Mouse (Mus musculus): ENCODE measurements around the gene Dis3l. TPM values are rescaled to one million over a fixed set of nuclear protein-coding genes. Genes with fewer than 3 reads are reported as not detected.

The Dis3l gene
- 16.8 and 20.1 TPM in 2 replicates for total RNA-seq (2021)
- long read RNA-seq, experiment 1, transcript Dis3l-208 (17 exons, 3,575 nt): major isoform, 25 of 27 reads
- long read RNA-seq, experiment 1, partial matches to known transcripts: 2 of 27 reads
- long read RNA-seq, experiment 1, other reads (novel, unspliced or antisense): 0 of 27 reads
- long read RNA-seq, experiment 2, transcript Dis3l-208 (17 exons, 3,575 nt): major isoform, 9 of 11 reads
- long read RNA-seq, experiment 2, partial matches to known transcripts: 1 of 11 reads
- long read RNA-seq, experiment 2, other reads (novel, unspliced or antisense): 0 of 11 reads

DNA sequence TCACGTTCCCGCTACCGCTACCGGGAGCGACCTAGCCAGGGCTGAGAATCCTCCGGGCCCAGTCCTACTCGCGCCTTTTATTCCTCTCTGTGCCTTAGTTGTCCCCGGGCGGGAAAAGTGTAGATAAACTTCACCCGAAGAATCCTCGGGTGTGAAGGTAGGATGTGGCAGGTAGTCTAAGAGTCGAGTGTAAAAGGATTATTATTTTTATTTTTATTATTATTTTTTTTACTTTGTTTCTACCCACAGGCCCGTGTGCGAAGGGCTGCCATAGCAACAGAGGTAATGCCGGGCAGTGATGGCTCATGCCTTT lies at the start of gene Dis3l:
Gene Dis3l, minus strand, starts transcription at position 35 of the 313 bp plus-strand sequence.
- no peak for DNase-seq

DNA sequence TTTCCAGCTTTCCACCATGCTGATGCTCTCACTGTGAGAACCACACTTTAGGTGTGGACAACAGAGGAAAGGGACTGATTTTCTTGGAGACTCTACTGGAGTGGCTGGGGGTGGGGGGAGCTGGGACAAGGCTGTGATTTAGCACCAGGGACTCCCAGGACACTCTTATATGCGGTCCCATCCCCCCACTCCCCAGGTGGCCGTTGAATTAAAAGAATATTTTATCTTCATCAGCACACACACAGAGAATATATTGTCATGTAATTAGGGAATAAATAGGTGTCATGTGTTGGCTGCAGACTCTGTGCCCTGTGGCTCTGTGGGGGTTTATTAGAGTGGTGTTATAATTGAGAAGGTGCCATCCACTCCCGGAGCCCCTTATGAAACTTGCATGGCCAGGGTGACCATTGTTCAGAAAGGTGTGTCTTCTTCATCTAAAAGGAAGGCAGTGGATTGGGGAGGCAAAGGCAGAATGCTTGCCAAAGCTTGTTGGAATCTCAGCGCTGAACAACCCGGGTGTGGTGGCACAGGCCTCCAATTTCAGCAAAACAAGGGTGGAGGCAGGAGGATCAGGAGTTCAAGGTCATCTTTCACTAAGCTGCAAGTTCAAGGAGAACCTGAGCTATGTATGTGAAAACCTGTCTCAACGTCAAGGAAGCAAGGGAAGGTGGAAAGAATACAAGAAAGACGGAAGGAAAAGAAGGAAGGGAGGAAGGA lies 48.6 kb upstream of the Dis3l start:
- DNase-seq: no peak

GRCm38 (mm10) chr9:64386466-64387211 lies 45.6 kb upstream of the Dis3l start:
- DNase-seq: peak; percentile 9

DNA sequence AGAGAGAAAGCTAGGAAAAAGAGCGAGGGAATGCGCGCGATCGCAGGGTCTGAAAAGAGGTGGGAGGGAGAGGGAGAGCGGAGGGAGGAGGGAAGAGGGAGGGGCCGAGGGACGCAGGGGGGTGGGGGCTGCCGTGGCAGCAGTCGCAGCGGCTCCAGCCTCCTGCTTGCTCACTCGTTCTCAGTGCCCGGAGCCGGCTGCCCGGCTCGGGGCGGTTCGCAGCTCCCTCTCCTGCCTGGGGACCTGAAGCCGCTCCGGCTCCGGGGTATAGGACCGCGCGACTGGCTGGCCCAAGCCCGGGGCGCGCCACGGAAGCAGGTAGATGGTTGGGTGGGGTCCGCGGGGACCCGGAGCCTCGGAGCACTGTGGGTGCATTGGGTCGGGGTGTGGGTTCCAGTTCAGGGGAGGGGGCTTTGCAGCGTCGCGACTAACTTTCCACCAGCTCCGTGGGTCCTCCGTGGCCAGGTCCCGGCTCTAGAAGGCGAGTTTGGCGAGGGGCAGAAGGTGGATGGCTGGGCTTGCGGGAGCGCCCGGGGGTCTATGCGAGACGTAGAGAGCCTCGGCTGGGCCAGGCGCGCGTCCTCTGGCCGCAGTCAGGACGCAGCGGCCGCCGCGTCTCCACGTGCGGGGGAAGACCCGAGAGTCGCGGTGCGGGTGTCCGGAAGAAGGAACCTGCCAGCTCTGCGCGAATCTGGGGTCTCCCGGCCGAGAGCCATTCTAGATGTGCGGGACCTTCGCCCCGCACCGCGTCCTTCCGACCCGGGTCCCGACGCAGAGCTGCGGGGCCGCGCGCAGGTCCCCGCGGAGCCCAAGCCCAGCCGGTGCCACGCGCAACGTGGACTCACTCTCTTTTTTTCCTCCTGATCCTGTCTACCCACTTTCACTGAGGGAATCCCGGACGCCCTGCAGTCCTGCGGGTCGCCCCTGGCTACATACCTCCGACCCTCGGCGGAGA lies 44.7 kb upstream of the Dis3l start, which contains the start of gene Megf11:
Gene Megf11, plus strand, starts transcription at position 116 of the 955 bp plus-strand sequence.
- peak; percentile 51 for DNase-seq

DNA sequence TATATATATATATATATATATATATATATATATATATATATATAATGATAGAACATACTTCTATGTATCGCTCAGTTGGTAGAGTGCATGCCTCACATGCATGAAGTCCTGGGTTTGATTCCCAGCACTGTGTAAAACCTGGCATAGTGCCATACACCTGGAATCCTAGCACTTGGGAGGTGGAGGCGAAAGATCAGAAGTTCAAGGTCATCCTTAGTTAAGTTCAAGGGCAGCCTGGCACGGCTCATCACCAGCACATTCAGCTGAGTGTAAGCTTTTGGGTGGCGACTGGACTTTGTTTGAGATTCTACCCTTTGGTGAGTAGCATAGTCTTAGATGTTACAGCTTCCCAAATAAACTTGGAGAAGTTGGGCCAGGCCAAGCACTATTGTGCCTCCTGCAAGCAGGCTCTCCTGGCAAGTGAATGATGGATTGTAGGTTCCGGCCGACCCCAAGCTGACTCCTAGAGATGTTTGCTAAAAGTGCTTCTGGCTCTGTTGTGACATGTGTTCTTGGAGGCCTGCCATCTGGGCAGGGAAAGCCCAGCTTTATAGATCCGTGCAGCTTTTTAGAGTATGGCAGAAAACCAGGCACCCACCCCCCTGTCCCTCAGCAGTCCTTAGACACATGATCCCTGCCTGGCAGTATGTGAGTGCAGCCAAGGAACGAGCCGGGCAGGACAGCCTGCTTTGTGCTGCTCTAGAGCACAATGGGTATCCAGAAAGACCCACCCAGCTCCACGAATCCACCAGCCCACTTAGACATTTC lies 42.1 kb upstream of the Dis3l start:
- DNase-seq: peak; percentile 38

DNA sequence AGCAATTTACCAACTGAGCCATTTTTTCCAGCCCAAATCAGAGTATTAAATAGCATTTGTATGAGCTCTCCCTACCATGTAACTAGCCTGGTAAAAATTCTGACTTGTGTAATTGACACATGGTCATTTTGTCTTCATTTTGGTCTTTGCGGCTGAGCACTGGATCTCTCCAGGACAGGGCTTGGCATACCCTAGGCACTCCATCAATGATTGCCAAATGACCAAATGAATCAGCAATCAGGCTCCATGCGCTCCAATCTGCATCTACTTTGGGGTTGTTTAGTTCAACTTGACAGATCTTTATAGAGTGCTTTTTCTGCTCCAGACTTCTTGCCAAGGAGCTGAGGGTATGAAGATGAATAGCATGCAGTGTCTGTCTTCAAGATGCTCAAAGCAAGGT lies 35.3 kb upstream of the Dis3l start:
- DNase-seq: no peak

DNA sequence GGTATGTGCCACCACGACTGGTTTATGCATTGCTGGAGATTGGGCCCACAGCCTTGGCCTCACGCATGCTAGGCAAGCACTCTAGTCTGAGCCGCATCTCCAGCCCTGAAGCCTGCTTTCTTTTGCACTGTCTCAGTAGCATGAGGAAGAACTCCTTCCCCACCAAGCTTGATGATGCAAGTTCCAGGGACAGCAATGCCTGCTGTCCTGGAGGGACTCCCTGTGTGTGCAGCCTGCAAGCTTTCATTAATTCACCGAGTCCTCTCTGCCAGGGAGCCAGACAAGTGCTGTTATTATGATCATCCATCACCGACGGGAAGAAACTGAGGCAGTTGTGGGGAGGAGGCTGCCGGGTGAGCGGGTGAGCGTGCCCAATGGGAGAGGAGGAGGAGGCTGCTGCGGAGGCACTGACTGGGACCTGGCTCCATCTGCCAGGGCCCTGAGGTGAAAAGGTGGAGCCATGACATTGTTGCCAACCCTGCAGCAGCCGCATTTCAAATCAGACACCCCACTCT lies 30.3 kb upstream of the Dis3l start:
- DNase-seq: no peak

DNA sequence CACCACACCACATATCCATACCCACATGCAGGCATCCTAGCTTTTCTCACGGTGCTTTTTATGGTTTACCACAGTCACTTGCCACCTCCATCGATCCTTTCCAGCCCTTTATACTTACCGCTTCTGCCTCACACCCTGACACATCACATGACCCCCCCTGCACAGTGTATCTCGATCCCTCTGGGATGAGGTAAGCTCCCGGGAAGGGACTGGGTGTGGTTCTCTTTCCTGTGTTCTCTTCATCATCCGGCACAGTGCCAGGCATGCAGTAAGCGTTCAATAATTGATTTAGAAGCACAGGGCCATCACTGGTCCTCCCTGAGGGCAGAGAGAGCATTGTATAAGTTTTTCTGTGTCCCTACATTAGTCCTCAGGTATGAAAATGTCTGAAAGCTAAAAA lies 28.8 kb upstream of the Dis3l start:
- peak; percentile 8 for DNase-seq

DNA sequence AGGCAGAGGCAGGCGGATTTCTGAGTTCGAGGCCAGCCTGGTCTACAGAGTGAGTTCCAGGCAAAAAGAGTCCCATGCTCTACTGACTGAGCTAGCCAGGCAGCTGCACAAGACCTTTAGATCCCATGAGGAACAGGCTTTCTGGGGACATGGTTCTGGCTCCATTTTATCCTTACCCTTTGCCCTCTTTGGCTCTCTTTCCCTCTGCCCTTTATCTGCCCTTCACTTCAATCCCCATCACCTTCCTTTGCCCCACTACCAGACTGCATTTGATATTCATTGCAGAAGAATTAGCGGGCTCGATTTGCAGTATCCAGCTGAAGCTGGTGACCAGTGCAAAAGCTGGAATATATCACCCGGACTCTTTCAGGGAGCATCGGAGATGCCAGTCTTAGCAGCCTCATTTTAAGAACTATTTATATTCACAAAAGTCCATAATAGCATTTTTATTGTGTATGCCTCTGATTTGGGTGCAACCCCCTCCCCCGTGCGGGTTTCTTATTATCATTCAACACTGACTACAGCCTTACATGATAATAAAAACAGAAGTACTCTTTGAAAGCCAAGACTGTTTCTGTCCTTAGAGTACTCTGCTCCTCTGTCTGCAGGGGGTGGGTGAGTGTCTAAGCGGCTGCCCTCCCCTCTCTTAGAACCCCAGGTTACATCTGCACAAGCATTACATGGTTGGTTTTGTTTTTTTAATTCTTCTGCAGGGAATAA lies 20.3 kb upstream of the Dis3l start:
- no peak for DNase-seq

DNA sequence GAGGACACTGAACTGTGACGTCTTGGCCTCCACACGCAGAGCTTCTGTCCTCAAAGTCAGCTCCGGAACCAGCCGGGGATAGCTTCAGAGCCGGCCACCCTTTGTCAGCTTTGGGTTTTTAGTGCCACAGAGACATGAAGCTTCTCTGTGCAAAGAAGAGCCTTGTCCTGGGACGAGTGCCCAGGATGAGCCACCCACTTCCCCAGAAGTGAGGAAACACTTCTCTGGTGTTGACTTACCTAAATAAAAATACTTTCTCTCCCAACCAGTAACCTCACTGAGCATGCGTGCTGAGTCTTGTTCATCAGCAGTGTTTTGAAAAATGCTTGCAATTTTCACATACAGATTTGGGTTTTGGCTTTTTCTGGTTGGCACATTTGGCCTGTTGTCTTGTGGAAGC lies 14.5 kb upstream of the Dis3l start:
- no peak for DNase-seq

DNA sequence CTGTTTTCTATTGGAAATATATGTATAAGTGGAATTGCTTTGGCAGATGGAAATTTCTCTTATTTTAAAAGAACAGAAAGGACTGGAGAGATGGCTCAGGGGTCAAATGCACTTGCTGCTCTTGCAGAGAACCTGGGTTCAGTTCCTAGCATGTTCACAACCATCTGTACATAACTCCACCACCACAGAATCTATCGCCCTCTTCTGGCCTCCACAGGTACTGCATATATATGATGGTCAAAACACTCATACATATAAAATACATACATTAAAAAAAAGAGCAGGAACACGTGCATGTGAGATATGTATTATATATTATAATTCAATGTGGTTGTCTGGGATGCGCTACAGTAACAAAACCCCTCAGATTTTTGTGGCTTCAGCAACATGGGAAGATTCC lies 10.1 kb upstream of the Dis3l start:
- no peak for DNase-seq

- no peak for DNase-seq
These were observed 8.4 kb upstream of the Dis3l start for GRCm38 (mm10) chr9:64349490-64349889.

DNA sequence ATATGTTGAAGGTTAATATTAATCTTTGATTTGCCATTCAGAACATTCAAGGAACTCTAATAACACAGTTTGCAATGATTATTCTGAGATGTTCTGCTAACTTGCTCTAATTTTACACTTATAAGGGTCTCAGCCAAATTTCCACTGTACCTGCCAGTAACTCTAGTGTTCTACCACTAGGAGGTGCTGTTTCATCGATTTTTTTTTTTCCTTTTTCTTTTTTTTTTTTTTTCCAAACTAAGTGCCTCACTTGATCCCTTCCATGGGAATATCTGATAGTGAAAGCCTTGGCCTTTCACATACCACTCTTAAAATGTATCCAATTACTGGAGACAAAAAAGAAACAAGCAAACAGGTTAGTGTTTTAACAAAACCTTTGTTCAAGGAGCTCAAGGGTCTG lies 6.3 kb upstream of the Dis3l start:
- no peak for DNase-seq

DNA sequence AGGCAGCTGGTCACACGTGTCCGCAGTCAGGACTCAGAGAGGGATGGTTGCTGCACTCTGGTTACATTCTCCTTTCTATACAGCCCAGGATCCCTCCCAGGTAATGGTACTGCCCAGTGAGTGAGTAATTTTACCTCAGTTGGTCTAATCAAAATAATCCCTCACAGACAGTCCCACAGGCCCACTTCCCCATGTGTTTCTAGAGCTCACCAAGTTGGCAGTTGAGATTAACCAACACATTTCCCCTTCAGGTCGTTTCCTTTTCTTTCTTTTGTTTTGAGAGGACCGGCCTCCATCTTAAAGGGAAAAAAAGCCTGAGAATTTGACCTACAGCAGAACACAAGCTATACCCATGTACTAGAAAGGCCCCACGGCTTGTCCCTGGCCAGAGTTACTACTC lies 4.8 kb upstream of the Dis3l start:
- DNase-seq: no peak

DNA sequence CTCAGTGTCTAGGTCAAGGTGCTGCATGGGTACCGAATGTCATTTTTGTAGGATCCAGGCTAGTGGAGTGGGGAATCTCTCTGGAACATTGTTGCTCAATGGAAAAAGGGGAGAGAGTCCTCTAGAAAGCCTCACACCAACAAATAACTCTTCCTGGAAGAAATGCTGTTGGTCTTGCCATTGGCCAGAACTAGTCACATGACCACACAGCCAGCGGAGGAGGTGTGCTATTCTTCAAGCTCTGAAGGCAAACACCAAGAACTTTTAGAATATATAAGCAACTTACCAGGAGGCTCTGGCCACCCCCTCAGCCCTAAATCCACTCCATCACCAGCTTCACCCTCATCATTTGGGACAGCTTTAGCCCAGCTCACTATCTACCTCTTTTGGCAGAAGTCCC lies 2.6 kb upstream of the Dis3l start:
- DNase-seq: no peak

- DNase-seq: no peak
These were observed 583 bp upstream of the Dis3l start for GRCm38 (mm10) chr9:64341671-64342070.

GRCm38 (mm10) chr9:64340351-64341253 lies 486 bp downstream of the Dis3l start:
- DNase-seq: peak; percentile 88

- no peak for DNase-seq
These were observed 1.7 kb downstream of the Dis3l start for GRCm38 (mm10) chr9:64339361-64339760.

- no peak for DNase-seq
These were observed 5.3 kb downstream of the Dis3l start for GRCm38 (mm10) chr9:64335825-64336224.
